Mouse (Mus musculus): ENCODE measurements around the gene Ffar3.
A peak's percentile ranks its signal among the peaks of the same experiment; 100 is the strongest.

Ffar3 gene

DNA sequence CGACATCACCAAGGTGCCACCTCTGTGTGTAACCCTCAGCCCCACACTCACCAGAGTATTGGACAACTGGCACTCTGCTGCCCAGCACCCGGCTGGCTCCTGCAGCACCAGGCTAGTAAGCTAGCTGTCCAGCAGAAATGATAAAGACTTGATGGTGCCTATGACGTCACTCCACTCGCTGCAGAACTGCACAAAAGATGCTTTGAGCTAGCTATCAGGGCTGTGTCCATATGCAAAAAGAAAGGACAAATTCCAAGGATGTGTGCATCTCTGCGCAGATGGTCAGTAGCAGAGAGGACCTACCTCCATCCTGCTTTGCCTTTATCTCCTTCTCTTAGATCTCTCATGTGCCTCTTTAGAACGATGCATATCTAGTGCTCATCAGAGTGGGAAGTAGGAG is at the start of gene Ffar3:
Gene Ffar3 (minus strand): TSS at position 101 of the 400 bp plus-strand sequence.
- no peak for DNase-seq (ENCODE audit: low read depth)

- DNase-seq (ENCODE audit: low read depth) = peak; percentile 63
Measured at GRCm38 (mm10) chr7:30904042-30904441, 48.1 kb upstream of the Ffar3 start.

GRCm38 (mm10) chr7:30895217-30895616 is 39.2 kb upstream of the Ffar3 start:
- no peak for DNase-seq (ENCODE audit: low read depth)

DNA sequence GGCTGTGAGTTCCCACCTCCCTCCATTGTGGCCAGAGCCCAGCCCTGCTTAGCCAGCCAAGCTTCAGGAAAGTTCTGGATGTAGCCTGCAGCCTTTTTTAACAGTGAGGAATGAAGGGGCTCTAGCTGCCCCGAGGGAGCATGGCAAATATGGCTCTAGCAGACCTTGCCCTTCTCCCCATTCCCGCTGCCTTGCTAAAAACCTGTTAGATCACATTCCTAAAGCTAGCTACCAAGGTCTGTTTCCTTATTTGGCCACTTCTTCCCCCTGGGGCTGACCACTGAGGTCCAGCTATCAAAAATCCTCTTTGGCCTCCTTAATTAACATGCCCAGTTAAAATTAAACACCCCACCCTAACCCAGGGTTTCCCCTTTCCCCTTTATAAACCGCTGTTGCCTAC is 36.5 kb upstream of the Ffar3 start:
- no peak for DNase-seq (ENCODE audit: low read depth)

DNA sequence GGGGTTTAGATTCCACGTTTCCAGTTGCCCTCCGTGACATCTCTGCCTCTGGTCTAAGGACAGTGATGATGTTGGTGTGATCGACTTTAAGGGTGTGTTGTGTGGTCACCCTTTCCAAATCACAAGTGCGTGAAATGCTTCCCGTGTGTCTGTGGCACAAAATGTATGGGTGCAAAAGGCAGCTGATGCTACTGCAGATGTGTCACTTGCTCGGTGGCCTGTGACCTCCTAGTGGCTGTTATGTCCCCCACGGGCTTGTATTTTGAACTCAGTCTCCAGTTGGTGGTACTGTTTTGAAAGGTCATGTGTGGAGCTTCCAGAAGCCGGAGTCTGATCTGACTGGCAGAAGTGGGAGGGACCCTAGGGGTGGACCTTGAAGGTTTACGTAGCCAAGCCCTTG is 35.8 kb upstream of the Ffar3 start:
- DNase-seq (ENCODE audit: low read depth) = no peak

- peak; percentile 53 for DNase-seq (ENCODE audit: low read depth)
Measured at GRCm38 (mm10) chr7:30890681-30891080, 34.7 kb upstream of the Ffar3 start.

DNA sequence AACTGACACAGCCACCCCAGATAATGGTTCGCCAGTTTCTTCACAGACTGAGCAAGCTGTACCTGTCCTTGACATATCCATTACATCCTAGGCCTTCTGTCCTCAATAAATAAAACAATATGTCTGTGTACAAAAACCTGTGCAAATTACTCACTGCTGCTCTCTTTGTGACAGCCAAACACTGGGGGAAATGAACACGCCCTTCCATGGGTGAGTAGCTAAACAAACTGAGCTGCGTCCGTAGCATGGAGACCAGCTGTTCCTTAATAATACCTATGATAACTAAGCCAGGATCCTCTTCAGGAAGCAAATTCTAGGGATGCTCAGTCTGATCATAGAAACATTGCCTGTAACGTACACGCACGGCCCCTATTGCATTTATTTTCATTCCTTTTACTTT is 32.8 kb upstream of the Ffar3 start:
- no peak for DNase-seq (ENCODE audit: low read depth)

GRCm38 (mm10) chr7:30887568-30888188 is 31.7 kb upstream of the Ffar3 start:
- peak; percentile 84 for DNase-seq (ENCODE audit: low read depth)

GRCm38 (mm10) chr7:30886852-30887251 is 30.9 kb upstream of the Ffar3 start:
- peak; percentile 46 for DNase-seq (ENCODE audit: low read depth)

DNA sequence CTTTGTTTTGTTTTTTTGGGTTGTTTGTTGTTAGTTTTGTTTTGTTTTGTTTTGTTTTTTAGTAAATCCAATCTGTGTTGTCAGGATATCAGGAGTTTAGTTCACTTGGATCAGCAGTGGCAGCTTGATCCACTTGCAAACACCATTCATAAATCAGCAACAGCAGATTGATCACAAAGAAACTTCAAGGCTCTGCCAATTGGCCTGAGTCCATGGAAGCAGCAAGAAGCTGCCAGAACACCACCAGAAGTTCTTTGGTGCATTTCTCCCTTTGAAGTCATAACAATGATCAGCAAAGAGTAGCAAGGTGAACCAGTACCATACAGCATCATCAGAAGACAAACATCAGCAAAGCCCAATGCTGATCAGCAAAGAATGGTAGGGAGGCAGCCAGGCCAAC is 28.1 kb upstream of the Ffar3 start:
- DNase-seq (ENCODE audit: low read depth) = no peak

- no peak for DNase-seq (ENCODE audit: low read depth)
Measured at GRCm38 (mm10) chr7:30881367-30881766, 25.4 kb upstream of the Ffar3 start.

GRCm38 (mm10) chr7:30880176-30880575 is 24.2 kb upstream of the Ffar3 start, which contains the start of gene Cd22:
Cd22 (minus strand) TSS chr7:30880342.
- peak; percentile 68 for DNase-seq (ENCODE audit: low read depth)

GRCm38 (mm10) chr7:30878950-30879349 is 23.0 kb upstream of the Ffar3 start:
- no peak for DNase-seq (ENCODE audit: low read depth)

DNA sequence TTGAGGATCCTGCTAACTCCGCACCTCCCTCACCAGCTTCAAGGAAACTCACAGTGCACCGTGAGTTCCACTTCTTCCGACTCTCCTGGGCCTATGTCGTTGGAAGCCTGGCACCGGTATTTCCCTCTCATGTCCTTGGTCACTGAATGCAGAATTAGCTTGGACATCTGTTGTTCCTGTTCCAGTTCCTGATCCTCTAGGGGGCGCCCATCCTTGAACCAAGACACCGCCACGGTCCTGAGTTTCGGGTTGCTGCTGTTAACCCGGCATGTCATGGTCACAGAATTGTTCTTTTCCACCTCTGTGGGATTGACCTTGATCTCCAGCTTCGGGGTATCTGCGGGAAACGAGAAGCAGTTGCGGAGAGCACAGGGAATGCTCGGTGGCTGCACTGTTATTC is 17.1 kb upstream of the Ffar3 start:
- peak; percentile 77 for DNase-seq (ENCODE audit: low read depth)

- no peak for DNase-seq (ENCODE audit: low read depth)
Measured at GRCm38 (mm10) chr7:30863386-30863785, 7.4 kb upstream of the Ffar3 start.

- DNase-seq (ENCODE audit: low read depth) = no peak
Measured at GRCm38 (mm10) chr7:30861464-30861863, 5.5 kb upstream of the Ffar3 start, which contains the start of gene Ffar1. Ffar1 (minus strand) TSS chr7:30861564.

DNA sequence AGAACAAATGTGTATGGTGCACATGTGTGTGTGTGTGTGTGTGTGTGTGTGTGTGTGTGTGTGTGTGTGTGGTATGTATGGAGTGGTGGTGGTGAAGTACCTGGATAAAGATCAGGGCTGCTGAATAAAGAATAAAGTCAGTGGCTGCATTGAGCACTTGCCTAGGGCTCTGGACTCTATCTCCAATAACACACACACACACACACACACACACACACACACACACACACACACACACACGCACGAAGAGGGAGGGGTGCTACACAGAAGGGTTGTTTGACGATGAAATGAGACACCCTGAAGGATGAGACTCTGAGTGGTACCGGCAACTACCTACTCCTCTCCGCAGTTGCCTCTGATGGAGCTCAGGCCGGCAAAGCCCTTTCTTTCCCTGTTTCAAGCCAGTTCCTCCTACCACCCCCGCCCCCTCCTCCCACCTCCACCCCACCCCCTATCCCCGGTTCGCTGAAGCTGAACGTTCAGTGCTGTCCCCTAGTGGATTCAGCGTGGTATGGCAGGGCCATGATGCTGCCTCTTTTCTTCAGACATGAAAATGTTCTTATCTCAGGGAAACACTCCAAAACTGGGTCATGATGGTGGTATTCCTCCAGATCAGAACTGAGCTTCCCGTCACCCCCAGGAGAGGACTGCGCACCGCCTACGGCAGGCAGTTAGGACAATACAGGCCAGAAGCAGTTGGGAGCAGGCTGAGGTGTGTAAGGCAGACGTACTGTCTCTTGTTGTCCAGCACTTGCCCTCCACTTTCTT is 3.8 kb upstream of the Ffar3 start:
- DNase-seq (ENCODE audit: low read depth) = peak; percentile 80

DNA sequence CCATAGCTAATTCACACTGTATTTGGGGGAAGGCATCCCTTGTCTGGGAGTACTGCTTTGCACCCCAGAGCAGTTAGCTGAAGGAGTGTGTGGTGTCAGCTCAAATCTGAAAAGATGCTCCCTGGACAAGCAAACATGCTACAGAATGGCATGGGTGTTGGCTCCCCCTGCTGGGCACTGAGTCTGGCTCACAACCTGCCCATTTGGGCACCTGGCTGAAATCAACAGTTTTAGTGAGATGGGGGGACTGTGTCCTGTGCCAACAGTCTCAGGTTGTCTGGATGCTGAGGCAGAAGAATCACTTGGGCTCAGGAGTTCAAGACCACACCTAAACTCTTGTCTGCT is 3.3 kb upstream of the Ffar3 start:
- DNase-seq (ENCODE audit: low read depth) = peak; percentile 85

DNA sequence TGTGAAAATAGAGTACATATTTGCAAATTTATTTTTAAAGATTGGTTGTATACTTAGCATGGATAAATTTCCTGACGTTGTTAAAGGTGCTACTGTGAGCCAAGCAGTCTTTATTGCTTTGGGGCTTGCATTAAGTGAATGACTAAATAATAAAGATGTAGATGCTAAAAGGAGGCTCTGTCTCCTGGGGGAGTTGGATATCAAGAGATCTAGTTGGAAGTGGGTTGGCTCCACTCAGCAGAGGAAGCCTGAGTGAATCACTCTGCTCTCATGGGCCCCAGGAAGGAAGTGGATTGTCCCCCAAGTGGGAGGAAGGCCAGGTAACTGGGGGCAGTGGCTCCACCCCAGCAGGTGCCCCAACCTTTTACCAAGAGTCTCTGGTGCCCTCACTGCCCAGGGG is 1.8 kb upstream of the Ffar3 start:
- no peak for DNase-seq (ENCODE audit: low read depth)

GRCm38 (mm10) chr7:30851421-30851820 is 4.6 kb downstream of the Ffar3 start:
- DNase-seq (ENCODE audit: low read depth) = no peak

DNA sequence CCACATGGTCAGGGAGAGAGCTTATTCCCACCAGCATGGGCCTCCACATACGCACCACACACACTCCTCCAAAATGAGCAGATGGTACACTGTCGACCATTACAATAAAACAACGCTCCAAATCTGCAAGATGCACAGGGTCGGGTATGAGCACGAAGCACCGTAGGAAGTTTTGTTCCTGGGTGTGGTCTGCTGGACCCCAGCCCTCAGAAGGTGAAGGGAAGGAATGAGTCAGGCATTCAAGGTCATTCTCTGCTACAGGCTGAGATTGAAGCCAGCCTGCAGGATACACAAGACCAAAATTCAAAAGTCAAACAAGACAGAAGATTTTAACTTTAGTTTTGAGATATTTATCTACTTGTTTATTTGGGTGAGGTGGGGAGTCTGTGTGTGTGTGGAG is 8.0 kb downstream of the Ffar3 start:
- no peak for DNase-seq (ENCODE audit: low read depth)

DNA sequence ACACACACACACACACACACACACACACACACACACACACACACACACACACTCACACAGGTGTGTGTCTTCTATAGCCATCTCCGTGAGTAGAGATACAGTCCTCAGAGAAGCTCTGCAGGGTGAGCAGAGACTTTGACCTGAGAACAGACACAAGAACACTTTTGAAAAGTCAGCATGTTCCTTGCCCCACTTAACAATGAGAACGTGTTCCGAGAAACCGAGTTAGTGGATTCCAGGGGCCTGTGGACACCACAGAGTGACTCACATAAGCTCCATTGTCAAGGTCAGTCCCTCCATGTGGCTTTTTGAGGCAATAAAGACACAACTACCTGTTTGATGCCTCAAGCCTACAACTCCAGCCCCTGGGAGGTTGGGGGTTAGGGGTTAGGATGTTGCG is 8.6 kb downstream of the Ffar3 start:
- no peak for DNase-seq (ENCODE audit: low read depth)

GRCm38 (mm10) chr7:30846505-30847053 is 9.4 kb downstream of the Ffar3 start:
- DNase-seq (ENCODE audit: low read depth) = no peak

Measured in induced T-regulatory cell, adult 2 months (primary cell).